9 mouse cellular contexts compared by ENCODE assay signal in genomic region chr4:109342783-109343485, GRCm38 (mm10).
DNase-seq lines count a peak whose midpoint lies in the region; ATAC-seq and TF ChIP-seq lines count a peak whose summit lies in the region.
"Had no signal": no experiment of that assay in that cellular context is flagged by ENCODE, and none has a peak within 500 bp of the region (broad histone marks: within the 10 kb centered on the region; RNA-seq: fewer than 3 reads in every experiment).

No protein-coding gene starts in this region.

- H3K27ac ChIP-seq in limb, embryonic 14.5 days (replicated peaks; ENCODE audit: low read depth, low read length): no peak overlapping the region
- H3K27ac ChIP-seq in limb, embryonic 10.5 days: no peak overlapping the region
- H3K27ac ChIP-seq in hindbrain, embryonic 11.5 days (ENCODE audit: low read depth, low read length): no peak overlapping the region
- peak overlapping the region; percentile 13; the same call in 1 of the 2 replicates for H3K27ac ChIP-seq in neural tube, embryonic 14.5 days (ENCODE audit: low read depth, low read length)
- H3K27ac ChIP-seq in heart, embryonic 11.5 days (ENCODE audit: low read depth, low read length): no peak overlapping the region

- no peaks in the 10 kb centered on the region for H3K9me3 ChIP-seq in limb, embryonic 14.5 days (ENCODE audit: control insufficient read depth, low read length)
- no peaks in the 10 kb centered on the region for H3K9me3 ChIP-seq in limb, embryonic 10.5 days (replicated peaks)
- H3K9me3 ChIP-seq in hindbrain, embryonic 11.5 days (ENCODE audit: control insufficient read depth, low read length): no peaks in the 10 kb centered on the region
- H3K9me3 ChIP-seq in neural tube, embryonic 14.5 days (ENCODE audit: control insufficient read depth, low read length): no peaks in the 10 kb centered on the region
- no peaks in the 10 kb centered on the region for H3K9me3 ChIP-seq in heart, embryonic 11.5 days (replicated peaks; ENCODE audit: control insufficient read depth, low read length)

- H3K36me3 ChIP-seq in limb, embryonic 14.5 days (ENCODE audit: control insufficient read depth, insufficient read depth, low read length): no peaks in the 10 kb centered on the region; the same call in 1 of the 2 replicates
- H3K36me3 ChIP-seq in limb, embryonic 10.5 days: no peaks in the 10 kb centered on the region
- H3K36me3 ChIP-seq in hindbrain, embryonic 11.5 days (ENCODE audit: control insufficient read depth, insufficient read depth, low read length): no peaks in the 10 kb centered on the region
- H3K36me3 ChIP-seq in neural tube, embryonic 14.5 days (ENCODE audit: control insufficient read depth, insufficient read depth, low read length): no peaks in the 10 kb centered on the region
- H3K36me3 ChIP-seq in heart, embryonic 11.5 days (ENCODE audit: control insufficient read depth, insufficient read depth, low read length): no peaks in the 10 kb centered on the region

- no peak overlapping the region for H3K4me3 ChIP-seq in limb, embryonic 14.5 days (replicated peaks; ENCODE audit: low read length)
- H3K4me3 ChIP-seq in limb, embryonic 10.5 days: no peak overlapping the region
- peak overlapping the region; percentile 28 for H3K4me3 ChIP-seq in hindbrain, embryonic 11.5 days (ENCODE audit: low read depth, low read length)
- peak overlapping the region; percentile 45 for H3K4me3 ChIP-seq in neural tube, embryonic 14.5 days (ENCODE audit: low read depth, low read length)
- no peak overlapping the region for H3K4me3 ChIP-seq in heart, embryonic 11.5 days (ENCODE audit: low read depth, low read length)

- DNase-seq in limb, embryonic 14.5 days (ENCODE audit: low spot score): peak; percentile 16
- DNase-seq in limb, embryonic 10.5 days (ENCODE audit: low spot score): no peak
- peak; percentile 39 to 70 for DNase-seq in cerebellum, postnatal 14 days
- peak; percentile 41 for DNase-seq in hindbrain, embryonic 11.5 days (ENCODE audit: low spot score)
- no peak for DNase-seq in urinary bladder, adult 2 months (ENCODE audit: low spot score)
- no peak for DNase-seq in ovary, postnatal 36 days (ENCODE audit: low spot score)

- no peak overlapping the region for H3K9ac ChIP-seq in limb, embryonic 14.5 days (ENCODE audit: low read depth, low read length, severe bottlenecking)
- H3K9ac ChIP-seq in hindbrain, embryonic 11.5 days (ENCODE audit: low read depth, low read length): no peak overlapping the region; the same call in 1 of the 2 replicates
- H3K9ac ChIP-seq in neural tube, embryonic 14.5 days (replicated peaks; ENCODE audit: low read depth, low read length): peak overlapping the region; percentile 68
- H3K9ac ChIP-seq in heart, embryonic 11.5 days (ENCODE audit: low read depth, low read length): no peak overlapping the region

- TF ChIP-seq POLR2A in limb, embryonic 14.5 days (IDR thresholded peaks at IDR 0.05; ENCODE audit: borderline replicate concordance, extremely low read depth, insufficient read depth, insufficient read length): no peak

- WGBS in limb, embryonic 14.5 days: 53% methylated on average over 4 of the region's 4 CpGs
- WGBS in limb, embryonic 10.5 days: 58% methylated on average over 4 of the region's 4 CpGs
- 49% methylated on average over 4 of the region's 4 CpGs for WGBS in hindbrain, embryonic 11.5 days
- WGBS in neural tube, embryonic 14.5 days: 36% methylated on average over 4 of the region's 4 CpGs
- 64% methylated on average over 4 of the region's 4 CpGs for WGBS in heart, embryonic 11.5 days (ENCODE audit: insufficient replicate concordance)

- H3K4me2 ChIP-seq in limb, embryonic 14.5 days (replicated peaks; ENCODE audit: low read depth, low read length, severe bottlenecking): no peak overlapping the region
- H3K4me2 ChIP-seq in hindbrain, embryonic 11.5 days (replicated peaks; ENCODE audit: low read depth, low read length): no peak overlapping the region
- peak overlapping the region; percentile 1; the same call in 1 of the 2 replicates for H3K4me2 ChIP-seq in neural tube, embryonic 14.5 days (ENCODE audit: low read depth, low read length)
- no peak overlapping the region for H3K4me2 ChIP-seq in heart, embryonic 11.5 days

- no peak for ATAC-seq in limb, embryonic 14.5 days (ENCODE audit: low FRiP score, low read depth)
- ATAC-seq in hindbrain, embryonic 11.5 days (ENCODE audit: low FRiP score): peak; percentile 81
- ATAC-seq in neural tube, embryonic 14.5 days (ENCODE audit: low read depth): peak; percentile 93
- no peak for ATAC-seq in heart, embryonic 11.5 days (replicated peaks; ENCODE audit: insufficient number of reproducible peaks, low FRiP score, low TSS enrichment)
- ATAC-seq: Patski had no signal

- no peaks in the 10 kb centered on the region for H3K27me3 ChIP-seq in limb, embryonic 14.5 days (ENCODE audit: control insufficient read depth, insufficient read depth, low read length)
- no peaks in the 10 kb centered on the region for H3K27me3 ChIP-seq in limb, embryonic 10.5 days (ENCODE audit: low read depth, poor library complexity, severe bottlenecking)
- no peaks in the 10 kb centered on the region for H3K27me3 ChIP-seq in hindbrain, embryonic 11.5 days (ENCODE audit: control insufficient read depth, insufficient read depth, low read length)
- H3K27me3 ChIP-seq in neural tube, embryonic 14.5 days (ENCODE audit: control insufficient read depth, insufficient read depth, low read length): no peaks in the 10 kb centered on the region
- H3K27me3 ChIP-seq in heart, embryonic 11.5 days (ENCODE audit: control insufficient read depth, insufficient read depth, low read length): no peaks in the 10 kb centered on the region
- H3K27me3 ChIP-seq: Patski had no signal

- no peaks in the 10 kb centered on the region; the same call in 1 of the 2 replicates for H3K4me1 ChIP-seq in limb, embryonic 14.5 days (ENCODE audit: control insufficient read depth, insufficient read depth, low read length)
- no peaks in the 10 kb centered on the region for H3K4me1 ChIP-seq in limb, embryonic 10.5 days
- no peaks in the 10 kb centered on the region for H3K4me1 ChIP-seq in hindbrain, embryonic 11.5 days (replicated peaks; ENCODE audit: control insufficient read depth, insufficient read depth, low read length)
- 0 out of 2 replicates have a peak, but pooled peaks cover 2% of the 10 kb centered on the region for H3K4me1 ChIP-seq in neural tube, embryonic 14.5 days (ENCODE audit: control insufficient read depth, insufficient read depth, low read length)
- peaks cover 5% of the 10 kb centered on the region for H3K4me1 ChIP-seq in heart, embryonic 11.5 days (ENCODE audit: control insufficient read depth, insufficient read depth, low read length)

Comparison
In these comparisons a context has a peak if more than half of its experiments do, and no peak if none do; other contexts are left out.
1. DNase-seq: peak in limb, embryonic 14.5 days (single experiment), cerebellum, postnatal 14 days (2 of 2) and hindbrain, embryonic 11.5 days (single experiment); none in limb, embryonic 10.5 days (single experiment), urinary bladder, adult 2 months (single experiment) and ovary, postnatal 36 days (single experiment).
2. ATAC-seq: peak in hindbrain, embryonic 11.5 days (single experiment) and neural tube, embryonic 14.5 days (single experiment); none in limb, embryonic 14.5 days (single experiment) and heart, embryonic 11.5 days (single experiment).
3. H3K4me3 ChIP-seq: peak in hindbrain, embryonic 11.5 days (single experiment) and neural tube, embryonic 14.5 days (single experiment); none in limb, embryonic 14.5 days (single experiment), limb, embryonic 10.5 days (single experiment) and heart, embryonic 11.5 days (single experiment).